Mouse (Mus musculus) liver, embryonic 16.5 days (tissue): ENCODE measurements around the gene Spock3. TPM values are rescaled to one million over a fixed set of nuclear protein-coding genes. Genes with fewer than 3 reads are reported as not detected.

Experiments used
- ATAC-seq: fragments of 200-750 bp; cut with Nextera tagmentation; 2 replicates; pipeline ENCODE4 v1.8.0; 2017; ENCODE audit warnings: low read depth, mild to moderate bottlenecking, moderate number of reproducible peaks, moderate library complexity
- H3K27ac ChIP-seq: fragments of 300-500 bp; sonication (generic); 2 replicates; pipeline ENCODE4 v1.5.1; 2014; ENCODE audit warnings: mild to moderate bottlenecking, low read length
- H3K27me3 ChIP-seq: fragments of 300-500 bp; sonication (generic); 2 replicates; pipeline ENCODE4 v1.6.1; 2014; ENCODE audit warnings: low read depth, low read length, mixed read lengths; ENCODE audit not compliant: control insufficient read depth, insufficient read depth
- H3K36me3 ChIP-seq: fragments of 300-500 bp; sonication (generic); 2 replicates; pipeline ENCODE4 v1.6.1; 2014; ENCODE audit warnings: mild to moderate bottlenecking; ENCODE audit not compliant: control insufficient read depth, insufficient read depth
- H3K4me1 ChIP-seq: fragments of 300-500 bp; sonication (generic); 2 replicates; pipeline ENCODE4 v1.6.1; 2014; ENCODE audit warnings: low read depth, low read length, mixed read lengths; ENCODE audit not compliant: control insufficient read depth
- H3K4me2 ChIP-seq: fragments of 300-500 bp; sonication (generic); 2 replicates; pipeline ENCODE4 v1.6.1; 2014; ENCODE audit warnings: low read depth, low read length, mixed read lengths
- H3K4me3 ChIP-seq: fragments of 300-500 bp; sonication (generic); 2 replicates; pipeline ENCODE4 v1.5.1; 2014; ENCODE audit warnings: low read depth, mild to moderate bottlenecking, low read length
- H3K9ac ChIP-seq: fragments of 300-500 bp; sonication (generic); 2 replicates; pipeline ENCODE4 v1.6.1; 2014; ENCODE audit warnings: low read depth, low read length
- H3K9me3 ChIP-seq: fragments of 300-500 bp; sonication (generic); replicated peaks from 2 replicates; pipeline ENCODE4 v1.6.1; 2016; ENCODE audit warnings: low read length; ENCODE audit not compliant: control insufficient read depth
- polyA plus RNA-seq: library from polyadenylated mRNA; unstranded; fragments of >200 nt; fragmentation: Nextera tagmentation; extraction: Ambion mirVana; gene quantifications from 2 replicates; pipeline ENCODE4 v1.2.1, GENCODE M21; 2015

Gene Spock3
- polyA plus RNA-seq, 1 experiment from 2014 or later = 0.12 TPM

- H3K4me3 ChIP-seq = no peak overlapping the region
- no peak overlapping the region for H3K27ac ChIP-seq
- H3K9ac ChIP-seq = no peak overlapping the region
- no peaks in the 10 kb centered on the region for H3K27me3 ChIP-seq
- no peak overlapping the region for H3K4me2 ChIP-seq
- ATAC-seq = no peak
- H3K4me1 ChIP-seq = no peaks in the 10 kb centered on the region
- H3K9me3 ChIP-seq = no peaks in the 10 kb centered on the region
- H3K36me3 ChIP-seq = no peaks in the 10 kb centered on the region
These were observed 446.9 kb downstream of the Spock3 start for GRCm38 (mm10) chr8:63397659-63398058.
